Mouse (Mus musculus) left cerebral cortex, adult 11 months (tissue): ENCODE measurements at regions not wholly inside any gene's neighbourhood (a gene's known extent, or its start where the extent isn't known, plus 50 kb on each side); places are given as distances from the start of the nearest gene placed in this dataset.
A peak's percentile ranks its signal among the peaks of the same experiment; 100 is the strongest.

Source experiments
- DNase-seq: peaks from one replicate; pipeline ENCODE4 v3.0.0; 2022; ENCODE audit warnings: low spot score

DNA sequence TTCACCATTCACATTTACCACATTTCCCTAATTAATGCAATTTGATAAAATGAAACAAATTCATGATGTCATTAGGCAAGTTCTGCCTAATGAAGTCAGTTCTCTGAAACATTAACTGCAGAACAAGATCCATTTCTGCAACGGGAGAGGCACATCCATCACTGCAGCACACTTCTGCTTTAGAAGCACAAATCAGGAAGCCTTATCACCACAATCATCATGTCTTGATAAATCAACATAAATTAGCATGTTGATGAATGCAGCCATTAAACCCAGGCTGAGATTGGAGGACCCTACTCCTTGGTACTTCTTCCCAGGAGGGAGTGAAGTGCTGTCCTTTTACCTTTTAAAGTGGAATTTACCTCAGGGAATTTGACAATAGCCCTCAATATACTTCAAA is 1195.4 kb downstream of the Defb40 start:
- DNase-seq: no peak

DNA sequence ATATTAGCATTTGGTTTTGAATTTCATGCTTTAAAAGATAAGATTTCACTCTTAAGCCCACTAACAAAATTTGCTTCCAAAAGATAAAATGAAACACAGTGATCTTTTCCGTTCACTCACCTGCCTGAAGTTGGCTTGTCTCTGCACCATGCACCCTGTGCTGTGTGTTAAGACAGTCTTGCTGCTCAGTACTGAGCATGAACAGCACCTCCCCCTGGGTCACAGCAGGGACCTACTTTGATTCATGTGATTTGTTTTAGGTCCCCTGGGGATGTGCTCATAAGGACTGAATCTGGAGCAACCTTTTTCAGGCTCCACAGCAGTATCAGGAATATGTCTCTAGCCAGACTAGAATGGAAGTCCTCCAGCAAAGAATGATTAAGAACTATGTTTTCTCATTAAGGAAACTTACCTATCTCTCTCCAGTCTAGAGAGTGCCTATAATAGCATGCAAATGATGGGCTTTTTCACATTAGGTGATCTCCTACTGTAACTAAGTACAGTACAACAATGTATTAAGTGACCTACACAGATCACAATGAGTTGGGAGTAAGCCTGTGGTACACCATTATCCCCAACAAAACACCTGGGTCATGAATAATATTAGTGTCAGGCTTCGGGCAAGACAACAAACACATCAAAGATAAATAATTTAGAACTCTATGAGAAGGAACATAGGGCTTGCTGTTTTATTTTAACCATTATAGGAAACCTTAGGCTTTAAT is 1196.3 kb downstream of the Defb40 start:
- no peak for DNase-seq

DNA sequence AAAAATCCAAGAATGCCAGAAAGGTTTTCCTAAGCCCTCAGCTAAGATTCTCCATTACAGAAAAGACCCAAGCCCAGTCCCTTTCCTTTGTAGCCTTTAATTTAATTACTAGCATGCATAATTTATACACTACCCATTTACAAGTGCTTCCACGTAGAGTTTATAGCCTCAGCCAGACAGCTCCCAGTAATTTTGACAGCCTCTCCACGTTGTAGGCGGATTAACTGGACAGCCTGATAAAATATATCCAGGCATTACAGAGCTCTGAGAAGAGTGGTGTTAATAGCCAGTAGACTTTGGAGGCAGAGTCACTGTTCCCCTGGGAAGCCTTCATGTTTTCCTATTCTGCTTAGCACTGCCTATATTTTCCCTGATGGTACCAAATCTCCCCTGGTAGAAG is 1202.6 kb downstream of the Defb40 start:
- DNase-seq: no peak

DNA sequence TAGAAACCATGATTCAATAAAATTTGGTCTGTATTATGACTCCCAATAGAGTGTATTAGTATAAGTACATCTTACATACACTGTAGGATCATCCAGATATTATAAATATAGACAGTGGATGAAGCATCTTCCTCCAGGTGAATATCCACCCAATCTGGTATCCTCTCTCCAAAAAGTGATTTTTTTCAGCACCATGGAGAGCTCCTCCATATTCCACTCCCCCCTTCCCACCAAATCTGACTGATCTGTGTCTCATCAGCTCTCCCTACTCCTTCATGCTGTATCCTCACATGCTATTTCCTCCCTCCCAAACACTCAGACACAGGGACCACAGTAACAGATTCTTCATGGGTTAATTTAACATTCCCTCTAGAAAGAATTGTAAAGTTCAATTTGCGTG is 1204.7 kb downstream of the Defb40 start:
- DNase-seq: no peak

DNA sequence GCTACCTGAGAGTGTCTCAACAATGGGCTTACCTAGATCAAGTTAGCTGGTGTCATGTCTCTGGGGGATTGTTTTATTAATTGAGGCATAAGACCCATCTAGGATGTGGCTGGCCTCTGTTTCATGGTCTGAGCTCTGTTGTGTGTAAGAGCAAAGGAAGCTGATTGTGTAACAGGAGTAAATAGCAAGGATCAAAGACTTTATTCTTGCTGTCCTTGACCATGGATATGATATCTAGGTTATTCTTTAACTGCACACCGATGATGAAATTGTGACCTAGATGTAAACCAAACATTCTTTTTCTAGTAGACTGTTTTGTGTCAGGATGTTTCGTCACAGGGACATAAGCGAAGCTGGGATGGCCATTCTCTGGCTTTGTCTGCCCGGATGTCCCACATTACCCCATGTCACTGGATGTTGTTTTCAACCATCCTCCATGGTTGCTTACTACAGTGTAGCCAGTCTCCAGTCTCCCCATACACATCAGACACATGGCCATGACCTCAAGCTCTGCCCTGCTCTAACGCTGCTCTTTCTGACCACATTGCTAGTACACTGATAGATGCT is 1210.5 kb downstream of the Defb40 start:
- DNase-seq: no peak

DNA sequence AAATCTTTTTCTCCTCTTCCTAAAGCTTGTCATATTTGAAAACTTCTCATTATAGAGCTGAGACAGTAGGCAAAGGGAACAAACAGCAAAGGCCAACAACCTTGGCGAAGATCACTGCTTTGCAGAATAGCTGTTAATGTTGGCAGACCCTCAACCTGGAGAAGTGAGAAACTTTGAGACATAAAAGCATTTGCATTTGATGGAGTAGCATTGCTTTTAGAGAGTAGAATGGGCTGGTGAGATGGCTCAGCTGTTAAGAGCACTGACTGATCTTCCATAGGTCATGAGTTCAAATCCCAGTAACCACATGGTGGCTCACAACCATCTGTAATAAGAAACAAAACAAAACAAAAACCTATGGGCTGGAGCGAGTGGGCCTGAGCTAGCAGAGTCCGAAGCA is 1253.4 kb downstream of the Defb40 start:
- DNase-seq: no peak

DNA sequence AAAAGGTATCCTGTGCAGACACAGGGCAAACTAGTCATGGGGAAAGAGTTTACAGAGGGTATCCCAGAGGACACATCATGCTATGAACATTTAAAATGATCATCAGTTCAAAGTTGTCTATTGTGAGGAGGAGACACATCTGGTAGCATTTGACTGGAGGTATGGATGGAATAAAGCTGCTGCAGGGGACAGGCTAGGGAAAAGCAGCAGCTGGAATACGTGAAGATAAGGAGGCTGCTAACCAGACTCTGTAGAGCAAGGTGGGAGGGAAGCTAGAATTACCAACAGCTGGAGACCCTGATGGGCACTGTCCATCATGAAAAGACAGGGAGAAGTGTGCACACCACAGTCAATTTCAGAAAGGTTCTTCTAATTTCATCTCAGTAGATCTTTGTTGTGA is 1268.9 kb downstream of the Defb40 start:
- DNase-seq: no peak

DNA sequence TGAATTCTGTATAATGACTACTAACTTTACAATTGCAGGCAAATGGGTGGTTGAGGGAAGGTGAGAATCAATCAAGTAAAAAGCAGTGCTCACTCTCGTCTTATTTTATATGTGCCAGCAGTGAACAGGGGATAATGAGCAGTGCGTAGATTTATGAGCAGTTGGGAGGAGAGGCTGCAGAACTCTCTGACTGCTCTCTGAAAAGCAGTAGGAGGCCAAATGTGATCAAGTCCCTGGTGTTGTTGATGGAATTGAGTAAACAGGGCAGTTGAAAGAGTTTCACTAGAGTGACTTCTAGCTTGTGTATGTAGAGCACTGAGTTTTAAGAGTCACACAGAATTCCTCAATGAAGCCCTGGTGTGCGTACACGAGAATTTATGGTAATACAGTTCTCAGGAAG is 1269.6 kb downstream of the Defb40 start:
- no peak for DNase-seq

DNA sequence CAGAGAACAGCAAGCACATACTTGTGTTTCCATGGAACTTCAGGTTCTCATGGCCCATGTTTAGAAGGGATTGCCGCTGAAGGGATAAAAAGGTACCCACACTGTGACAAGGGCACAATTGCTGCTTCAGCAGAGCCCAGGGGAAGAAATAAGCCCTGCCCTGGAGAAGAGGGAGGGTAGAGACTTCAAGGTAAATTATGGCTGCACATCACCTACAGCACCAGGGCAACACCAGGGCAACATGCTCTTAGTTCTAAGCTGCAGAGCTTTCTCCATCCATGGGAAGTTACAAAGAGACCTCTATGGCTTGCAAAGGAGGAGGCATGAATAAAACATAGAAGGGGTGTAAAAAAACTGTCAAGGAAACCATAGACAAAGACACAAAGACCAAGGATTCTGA is 1273.8 kb downstream of the Defb40 start:
- no peak for DNase-seq

DNA sequence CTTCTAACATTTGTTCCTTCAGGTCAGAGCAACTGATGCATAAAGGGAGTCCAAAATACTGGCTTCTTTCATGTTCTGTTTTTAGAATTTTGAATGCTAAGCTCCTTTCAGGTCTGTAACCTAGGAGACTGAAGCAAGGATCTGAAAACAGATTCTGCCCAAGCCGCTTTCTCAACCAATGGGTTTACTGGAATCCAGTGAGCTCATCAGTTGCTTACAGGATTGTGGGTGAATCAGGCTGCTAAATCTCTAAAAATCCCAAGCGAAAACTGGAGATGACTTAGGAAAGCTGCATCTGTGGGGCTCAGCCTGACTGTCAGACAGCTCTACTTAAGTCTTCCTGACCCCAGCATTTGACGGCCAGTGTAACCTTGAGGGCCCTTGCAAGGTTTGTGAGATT is 1277.7 kb downstream of the Defb40 start:
- DNase-seq: peak; percentile 66

DNA sequence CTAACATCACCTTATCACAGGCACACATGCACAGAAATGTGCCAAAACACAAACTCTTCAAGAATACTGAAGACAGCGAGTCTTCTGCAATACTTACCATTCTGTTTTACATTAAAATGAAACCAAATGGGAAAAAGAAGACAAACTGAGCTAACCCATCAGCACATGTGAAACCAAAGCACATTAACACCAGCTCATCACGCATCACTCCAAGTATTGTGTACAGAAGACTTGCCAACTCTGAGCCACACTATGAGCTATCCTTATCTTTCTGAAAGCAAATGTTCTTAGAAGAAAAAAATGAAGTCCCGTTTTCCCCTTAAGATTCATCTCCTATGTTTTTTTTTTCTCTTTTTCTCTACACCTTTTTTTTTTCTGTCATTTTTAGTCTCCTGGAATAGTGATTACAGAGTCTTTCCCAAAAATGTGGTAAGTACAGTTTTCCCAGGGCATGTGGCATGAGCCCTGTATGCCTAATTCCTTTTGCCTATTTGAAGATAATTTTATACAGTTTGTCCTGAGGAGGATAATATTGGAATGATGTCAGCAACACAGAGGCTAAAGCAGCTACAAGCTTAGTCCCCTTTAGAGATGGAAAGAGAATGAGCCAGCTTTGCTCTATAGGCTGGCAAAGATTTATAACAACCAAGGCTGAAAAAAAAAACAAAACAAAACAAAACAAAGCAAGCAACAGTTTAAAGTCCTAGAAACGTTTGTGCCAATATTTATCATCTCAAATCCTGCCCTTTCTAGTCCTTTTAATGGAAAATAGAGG is 1287.8 kb downstream of the Defb40 start:
- no peak for DNase-seq

DNA sequence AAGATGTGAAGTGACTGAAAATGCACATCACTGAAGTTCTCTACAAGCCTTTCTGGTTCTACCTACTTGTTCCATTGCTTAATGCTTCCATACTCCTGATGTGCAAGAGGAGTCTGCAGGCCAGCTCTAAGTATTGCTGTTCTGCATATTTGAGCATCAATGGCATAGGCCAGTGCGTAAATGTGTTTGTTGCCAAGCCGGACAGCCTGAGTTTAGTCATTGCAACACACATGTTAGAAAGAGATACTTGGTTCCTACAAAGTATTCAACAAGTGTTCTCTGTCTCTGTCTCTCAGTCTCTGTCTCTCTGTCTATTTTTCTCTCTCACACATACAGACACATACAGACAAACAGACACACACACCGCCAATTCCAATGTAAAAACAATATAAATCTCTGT is 1288.4 kb downstream of the Defb40 start:
- no peak for DNase-seq

DNA sequence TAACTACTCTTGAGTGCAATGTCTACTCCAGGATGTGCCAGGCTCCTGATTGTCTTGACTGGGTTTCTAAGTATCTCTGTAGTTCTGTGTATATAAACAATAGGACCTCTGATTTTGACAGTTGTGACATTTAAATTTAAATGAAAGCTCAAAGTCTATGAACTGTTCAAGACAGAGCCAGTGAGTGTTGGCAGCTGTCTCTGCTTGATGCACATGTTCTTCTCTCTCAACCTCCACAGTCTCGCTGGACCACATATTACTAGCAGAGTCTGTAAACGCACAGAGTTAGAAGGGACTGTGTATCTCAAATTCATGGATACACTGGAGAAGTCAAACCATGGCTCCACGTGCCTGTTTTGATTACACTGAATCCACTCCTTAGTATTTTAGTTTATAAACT is 1291.0 kb downstream of the Defb40 start:
- no peak for DNase-seq

DNA sequence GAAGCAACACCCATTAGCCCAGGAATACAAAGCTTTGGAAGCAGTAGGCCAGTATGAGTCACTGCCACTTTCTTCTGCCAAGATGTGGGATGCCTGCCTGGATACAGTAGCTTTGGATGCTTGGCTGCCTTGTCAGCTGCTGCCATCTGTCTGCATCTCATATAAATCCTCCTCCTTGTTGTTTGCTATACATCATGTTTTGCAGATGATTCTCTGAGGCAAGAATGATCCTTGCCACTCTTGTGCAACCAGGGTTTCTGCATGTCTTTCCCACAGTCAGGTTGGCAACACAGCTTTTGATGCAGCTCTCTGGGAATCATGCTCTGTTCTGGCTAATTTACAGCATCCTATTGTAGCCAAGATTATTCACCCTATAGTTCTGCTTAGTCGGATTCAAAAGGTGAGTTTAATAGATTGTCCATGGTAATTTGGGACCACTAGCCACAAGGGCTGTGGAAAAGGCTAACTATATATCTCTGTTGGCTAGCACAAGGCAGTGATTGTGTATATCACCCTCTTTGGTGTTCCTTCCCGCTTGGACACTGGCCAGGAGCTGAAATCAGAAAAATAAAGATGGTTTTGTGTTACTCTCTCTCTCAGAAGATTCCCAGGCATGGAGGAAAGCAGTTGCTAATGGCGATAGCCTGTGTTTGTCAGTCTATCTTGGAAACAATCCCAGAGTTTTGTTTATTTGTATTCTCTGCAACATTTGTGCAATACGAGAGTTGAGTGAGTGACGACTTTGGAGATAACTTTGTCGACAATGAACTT is 1313.5 kb downstream of the Defb40 start:
- DNase-seq: peak; percentile 57

DNA sequence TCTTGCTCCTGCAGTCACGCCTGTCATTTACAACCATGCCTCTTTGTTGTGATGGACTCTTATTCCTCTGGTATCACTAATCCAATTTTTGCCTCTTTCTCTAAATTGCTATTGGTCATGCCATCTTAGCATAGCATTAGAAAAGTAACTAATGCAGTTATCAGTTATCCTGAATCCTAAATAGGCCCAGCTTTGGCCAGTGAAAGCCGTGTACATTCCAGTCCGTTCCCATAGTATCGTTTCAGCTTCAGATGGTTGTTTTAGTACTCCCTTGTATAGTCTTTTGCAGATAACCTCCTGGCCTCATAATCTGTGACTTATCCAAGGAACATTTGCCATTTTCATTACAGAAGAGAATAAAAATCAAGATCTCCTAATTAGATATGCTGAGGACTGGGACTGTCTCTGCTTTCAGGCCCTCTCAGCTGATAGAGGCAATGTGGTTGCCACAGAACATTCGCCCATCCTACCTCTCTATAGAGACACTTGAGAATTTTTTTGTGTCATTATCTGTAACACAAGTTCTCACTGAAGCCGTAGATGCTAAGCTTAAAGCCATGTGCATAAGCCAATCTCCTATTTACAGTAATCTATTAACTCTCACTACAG is 1318.2 kb downstream of the Defb40 start:
- no peak for DNase-seq

DNA sequence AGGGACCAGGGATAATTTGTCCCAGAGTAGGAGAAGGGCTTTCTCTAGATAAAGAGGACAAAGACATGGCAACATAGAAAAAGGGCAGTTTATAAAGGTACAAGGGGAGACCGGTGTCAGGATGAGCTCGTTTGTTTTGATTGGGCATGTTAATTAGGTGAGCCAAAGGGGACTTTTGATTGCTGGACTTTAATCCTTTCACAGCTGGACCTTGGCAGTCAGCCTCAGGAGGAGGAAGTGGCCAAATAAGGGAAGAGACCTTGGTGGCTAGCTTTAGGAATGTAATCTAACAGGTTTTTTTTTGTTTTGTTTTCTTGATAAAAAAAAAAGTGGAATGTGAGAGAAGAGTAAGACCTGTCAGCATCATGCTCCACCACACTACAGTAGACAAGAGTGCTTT is 1324.3 kb downstream of the Defb40 start:
- no peak for DNase-seq

DNA sequence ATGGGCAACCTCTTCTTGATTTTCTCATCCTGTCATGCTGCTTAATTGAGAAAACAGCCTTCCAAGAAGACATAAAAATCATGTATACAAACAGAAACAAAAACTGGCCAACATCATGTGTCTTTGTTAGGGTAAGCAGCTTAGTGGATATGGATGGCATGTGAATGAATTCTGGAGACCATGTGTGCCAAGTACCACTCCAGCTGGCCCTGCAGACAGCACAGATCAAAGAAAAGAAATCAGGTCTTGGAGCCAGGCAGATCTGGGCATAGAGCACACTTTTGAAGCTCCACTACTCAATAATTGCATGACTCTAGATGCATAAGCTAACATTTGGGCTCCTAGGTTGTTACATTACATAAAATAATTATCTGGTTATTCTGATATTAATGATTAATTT is 1330.5 kb downstream of the Defb40 start:
- no peak for DNase-seq

DNA sequence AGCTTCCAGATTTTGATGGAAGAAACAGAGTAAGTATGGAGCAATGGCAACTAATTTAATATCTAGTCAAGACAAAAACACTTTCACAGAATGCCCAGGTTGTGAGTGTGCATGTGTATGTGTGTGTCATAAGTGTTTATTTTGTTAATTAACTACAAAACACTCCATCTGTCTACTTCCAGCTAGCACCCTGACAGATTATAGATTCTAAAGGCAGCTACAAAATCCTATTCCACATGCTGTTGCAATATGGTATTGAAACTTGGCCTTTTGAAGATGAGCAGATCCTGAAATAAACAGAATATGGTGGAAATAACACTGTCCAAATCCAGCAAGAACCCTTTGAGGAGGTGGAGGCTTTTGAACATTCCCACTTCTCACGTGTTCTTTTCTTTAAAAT is 1356.9 kb downstream of the Defb40 start:
- no peak for DNase-seq

DNA sequence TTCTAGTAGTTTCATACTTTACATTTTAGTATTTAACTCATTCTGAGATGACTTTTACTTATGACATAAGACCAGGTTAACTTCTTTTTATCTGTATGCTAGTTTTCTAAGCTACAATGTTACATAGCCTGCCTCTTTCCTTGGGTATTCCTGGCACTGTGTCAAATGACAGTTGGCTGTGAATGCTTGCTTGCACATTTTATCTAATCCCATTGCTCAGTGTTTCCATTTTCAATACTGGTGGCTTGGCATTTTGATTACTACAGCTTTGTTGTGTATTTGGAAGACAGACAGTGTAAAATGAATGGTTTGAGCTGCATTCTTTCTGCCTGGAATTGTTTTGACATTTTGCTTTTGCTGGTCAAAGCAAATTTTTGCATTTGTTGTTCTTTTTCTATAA is 1359.2 kb downstream of the Defb40 start:
- DNase-seq: no peak

DNA sequence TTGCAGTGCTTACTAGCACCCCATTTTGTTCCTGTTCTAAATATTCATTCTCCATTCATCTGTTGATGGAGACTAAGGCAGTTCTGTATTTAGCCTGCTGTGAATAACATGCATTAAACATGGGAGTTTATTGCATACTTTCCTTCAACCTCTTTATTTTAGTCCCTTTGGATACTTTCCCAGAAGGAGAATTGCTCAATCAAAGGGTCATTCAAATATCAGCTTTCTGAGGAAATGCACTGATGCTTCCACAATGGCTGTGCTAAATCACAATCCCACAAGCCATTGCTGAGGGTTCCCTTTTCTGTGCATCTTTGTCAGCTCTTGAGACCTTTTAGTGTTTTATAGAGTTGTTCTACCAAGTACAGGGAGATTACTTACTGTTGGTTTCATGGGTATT is 1359.9 kb downstream of the Defb40 start:
- DNase-seq: no peak

DNA sequence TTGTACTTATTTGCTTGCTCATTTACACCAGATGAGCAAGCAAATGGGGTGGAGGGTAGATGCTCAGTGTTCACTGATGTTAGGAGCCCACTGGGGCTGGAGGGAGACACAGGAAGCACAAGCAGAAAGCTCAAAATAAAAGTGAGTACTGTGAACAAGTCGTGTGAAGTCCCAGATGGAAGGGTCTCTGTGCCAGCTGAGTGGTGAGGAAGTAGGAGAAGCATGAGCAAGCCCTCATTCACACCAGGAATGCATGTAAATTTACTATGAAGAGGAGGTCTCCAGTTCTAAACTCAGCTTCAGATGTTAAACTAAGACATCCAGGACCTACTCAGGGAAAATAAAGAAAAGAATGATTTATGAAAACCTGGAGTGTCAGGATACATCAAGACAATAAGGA is 1375.2 kb downstream of the Defb40 start:
- no peak for DNase-seq

DNA sequence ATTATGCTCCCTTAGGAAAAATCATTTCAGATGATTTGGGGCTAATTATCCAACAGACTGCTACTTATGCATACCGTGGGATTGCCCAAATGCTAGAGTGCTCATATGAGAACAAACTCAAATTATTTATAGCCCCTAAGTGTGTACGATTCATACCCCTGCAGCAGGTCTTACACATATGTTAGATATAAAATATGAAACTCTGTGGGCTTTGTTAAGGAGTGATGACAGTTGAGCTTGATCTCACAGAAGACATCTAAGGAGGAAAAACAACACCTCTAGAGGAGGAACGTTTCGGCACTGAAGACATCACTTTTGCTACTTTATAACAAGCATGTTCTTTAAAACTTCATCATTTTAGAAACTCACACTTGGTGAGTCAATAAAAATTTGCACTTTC is 1379.3 kb downstream of the Defb40 start:
- DNase-seq: peak; percentile 10
